Mouse (Mus musculus) liver, embryonic 12.5 days (tissue): Measurements from ENCODE around the gene Slc7a15. TPM values are rescaled to one million over a fixed set of nuclear protein-coding genes. Genes with fewer than 3 reads are reported as not detected.
A peak's percentile ranks its signal among the peaks of the same experiment; 100 is the strongest.
"Not testable (repeated sequence)": the region's sequence is repeated elsewhere in the genome, so short reads cannot be mapped to it uniquely, and the experiment has no call there.

Experiments used
- ATAC-seq: fragments of 200-750 bp; cut with Nextera tagmentation; 2 replicates; pipeline ENCODE4 v1.8.0; 2017; ENCODE audit warnings: moderate number of reproducible peaks, mild to moderate bottlenecking, moderate library complexity
- H3K27ac ChIP-seq: fragments of 300-500 bp; sonication (generic); 2 replicates; pipeline ENCODE4 v1.5.1; 2016; ENCODE audit warnings: mild to moderate bottlenecking
- H3K27me3 ChIP-seq: fragments of 300-500 bp; sonication (generic); replicated peaks from 2 replicates; pipeline ENCODE4 v1.6.1; 2016; ENCODE audit warnings: mild to moderate bottlenecking, moderate library complexity
- H3K36me3 ChIP-seq: fragments of 300-500 bp; sonication (generic); 2 replicates; pipeline ENCODE4 v1.6.1; 2016; ENCODE audit warnings: mild to moderate bottlenecking, moderate library complexity
- H3K4me1 ChIP-seq: fragments of 300-500 bp; sonication (generic); 2 replicates; pipeline ENCODE4 v1.6.1; 2016
- H3K4me2 ChIP-seq: fragments of 300-500 bp; sonication (generic); 2 replicates; pipeline ENCODE4 v1.6.1; 2016; ENCODE audit warnings: mild to moderate bottlenecking, moderate library complexity
- H3K4me3 ChIP-seq: fragments of 300-500 bp; sonication (generic); 2 replicates; pipeline ENCODE4 v1.5.1; 2016; ENCODE audit warnings: mild to moderate bottlenecking, moderate library complexity
- H3K9ac ChIP-seq: fragments of 300-500 bp; sonication (generic); 2 replicates; pipeline ENCODE4 v1.6.1; 2016; ENCODE audit warnings: mild to moderate bottlenecking, moderate library complexity
- H3K9me3 ChIP-seq: fragments of 300-500 bp; sonication (generic); replicated peaks from 2 replicates; pipeline ENCODE4 v1.6.1; 2016; ENCODE audit warnings: mild to moderate bottlenecking, moderate library complexity
- WGBS: fragments of 180-500 bp; shearing (Covaris S2); methylation state at CpG from one replicate; pipeline ENCODE4 v1.1.7; 2016; ENCODE audit not compliant: insufficient replicate concordance; 5-methylcytosine and 5-hydroxymethylcytosine counted together
- polyA plus RNA-seq: library from polyadenylated mRNA; unstranded; fragments of >200 nt; fragmentation: Nextera tagmentation; extraction: Ambion mirVana; gene quantifications from 2 replicates; pipeline ENCODE4 v1.2.1, GENCODE M21; 2016

The Slc7a15 gene
- polyA plus RNA-seq, 1 experiment from 2014 or later: not detected

GRCm38 (mm10) chr12:8620678-8621018 is 21.8 kb upstream of the Slc7a15 start:
- Histone ChIP-seq H3K27me3 (no peaks in the 10 kb centered on the region), H3K4me3 (no peak overlapping the region), H3K36me3 (peaks cover 5% of the 10 kb centered on the region), H3K9ac (no peak overlapping the region), H3K9me3 (no peaks in the 10 kb centered on the region), H3K4me1 (no peaks in the 10 kb centered on the region), H3K27ac (no peak overlapping the region), H3K4me2 (no peak overlapping the region)
- 84% methylated on average over 5 of the region's 5 CpGs for WGBS
- ATAC-seq: no peak

GRCm38 (mm10) chr12:8619827-8620677 is 21.2 kb upstream of the Slc7a15 start:
- Histone ChIP-seq H3K27me3 (no peaks in the 10 kb centered on the region), H3K4me1 (no peaks in the 10 kb centered on the region), H3K36me3 (peaks cover 5% of the 10 kb centered on the region), H3K4me2 (no peak overlapping the region), H3K27ac (no peak overlapping the region), H3K4me3 (no peak overlapping the region), H3K9me3 (no peaks in the 10 kb centered on the region), H3K9ac (no peak overlapping the region)
- ATAC-seq: no peak
- 82% methylated on average over 9 of the region's 9 CpGs for WGBS

- no peaks in the 10 kb centered on the region for H3K9me3 ChIP-seq
Observed at GRCm38 (mm10) chr12:8618271-8618670, 19.4 kb upstream of the Slc7a15 start.

GRCm38 (mm10) chr12:8609070-8609469 is 10.2 kb upstream of the Slc7a15 start:
- no peak overlapping the region for H3K9ac ChIP-seq
- no peak for ATAC-seq
- H3K4me2 ChIP-seq: no peak overlapping the region
- H3K27ac ChIP-seq: no peak overlapping the region
- 0 out of 2 replicates have a peak, but pooled peaks cover 3% of the 10 kb centered on the region for H3K9me3 ChIP-seq
- H3K27me3 ChIP-seq: no peaks in the 10 kb centered on the region
- no peaks in the 10 kb centered on the region for H3K4me1 ChIP-seq
- no peaks in the 10 kb centered on the region for H3K36me3 ChIP-seq
- 72% methylated on average over 3 of the region's 3 CpGs for WGBS
- H3K4me3 ChIP-seq: no peak overlapping the region

More at GRCm38 (mm10) chr12:8618271-8618670, 19.4 kb upstream of the Slc7a15 start:
- peaks cover 5% of the 10 kb centered on the region for H3K36me3 ChIP-seq
- H3K27me3 ChIP-seq: no peaks in the 10 kb centered on the region
- no peak overlapping the region for H3K4me2 ChIP-seq
- no peak overlapping the region for H3K27ac ChIP-seq
- no peaks in the 10 kb centered on the region for H3K4me1 ChIP-seq
- WGBS: 77% methylated on average over 3 of the region's 3 CpGs
- no peak overlapping the region for H3K9ac ChIP-seq
- H3K4me3 ChIP-seq: no peak overlapping the region
- ATAC-seq: no peak

- Histone ChIP-seq H3K36me3 (no peaks in the 10 kb centered on the region), H3K4me3 (no peak overlapping the region), H3K4me1 (no peaks in the 10 kb centered on the region), H3K9me3 (peaks cover 12% of the 10 kb centered on the region; the same call in 1 of the 2 replicates), H3K27ac (no peak overlapping the region), H3K4me2 (no peak overlapping the region), H3K9ac (no peak overlapping the region), H3K27me3 (no peaks in the 10 kb centered on the region)
- WGBS: 79% methylated on average over 7 of the region's 7 CpGs
- no peak for ATAC-seq
Observed at GRCm38 (mm10) chr12:8595611-8596010, 3.3 kb downstream of the Slc7a15 start.

- WGBS: 74% methylated on average over 2 of the region's 2 CpGs
- H3K9me3 ChIP-seq, H3K27ac ChIP-seq, H3K9ac ChIP-seq, H3K4me2 ChIP-seq, H3K4me3 ChIP-seq, H3K4me1 ChIP-seq, ATAC-seq, H3K36me3 ChIP-seq, H3K27me3 ChIP-seq: not testable (repeated sequence)
Observed at GRCm38 (mm10) chr12:8591326-8591725, 7.5 kb downstream of the Slc7a15 start.

GRCm38 (mm10) chr12:8573405-8573804 is 25.5 kb downstream of the Slc7a15 start:
- Histone ChIP-seq H3K27ac (no peak overlapping the region), H3K4me2 (no peak overlapping the region), H3K36me3 (no peaks in the 10 kb centered on the region), H3K9ac (no peak overlapping the region), H3K27me3 (peaks cover 13% of the 10 kb centered on the region; the same call in 1 of the 2 replicates), H3K9me3 (no peaks in the 10 kb centered on the region), H3K4me3 (0 out of 2 replicates have a peak overlapping the region, but pooled peaks have one; percentile 14), H3K4me1 (no peaks in the 10 kb centered on the region)
- ATAC-seq: no peak
- 66% methylated on average over 11 of the region's 11 CpGs for WGBS

GRCm38 (mm10) chr12:8571903-8572341 is 26.9 kb downstream of the Slc7a15 start:
- not testable (repeated sequence) for H3K4me1 ChIP-seq, H3K9me3 ChIP-seq, H3K4me3 ChIP-seq, ATAC-seq, H3K9ac ChIP-seq, H3K36me3 ChIP-seq
- Histone ChIP-seq H3K27me3 (peaks cover 13% of the 10 kb centered on the region; the same call in 1 of the 2 replicates), H3K4me2 (peak overlapping the region; percentile 24), H3K27ac (0 out of 2 replicates have a peak overlapping the region, but pooled peaks have one; percentile 36)
- WGBS: 26% methylated on average over 12 of the region's 12 CpGs

- not testable (repeated sequence) for H3K4me1 ChIP-seq, ATAC-seq, H3K9ac ChIP-seq, H3K4me2 ChIP-seq, H3K9me3 ChIP-seq, H3K36me3 ChIP-seq, H3K27ac ChIP-seq, H3K4me3 ChIP-seq
- 53% methylated on average over 2 of the region's 2 CpGs for WGBS
- peaks cover 13% of the 10 kb centered on the region; the same call in 1 of the 2 replicates for H3K27me3 ChIP-seq
Observed at GRCm38 (mm10) chr12:8571287-8571902, 27.5 kb downstream of the Slc7a15 start.

GRCm38 (mm10) chr12:8562213-8562612 is 36.7 kb downstream of the Slc7a15 start:
- H3K4me3 ChIP-seq, H3K27me3 ChIP-seq, H3K4me1 ChIP-seq, H3K27ac ChIP-seq, H3K9ac ChIP-seq, H3K4me2 ChIP-seq, H3K9me3 ChIP-seq, H3K36me3 ChIP-seq, ATAC-seq: not testable (repeated sequence)
- 79% methylated on average over 8 of the region's 8 CpGs for WGBS

- H3K27me3 ChIP-seq, H3K4me3 ChIP-seq, H3K9ac ChIP-seq, H3K27ac ChIP-seq, H3K4me1 ChIP-seq, H3K9me3 ChIP-seq, ATAC-seq, H3K4me2 ChIP-seq, H3K36me3 ChIP-seq: not testable (repeated sequence)
- 50% methylated on average over 3 of the region's 3 CpGs for WGBS
Observed at GRCm38 (mm10) chr12:8559876-8560275, 39.0 kb downstream of the Slc7a15 start.

GRCm38 (mm10) chr12:8556189-8556588 is 42.7 kb downstream of the Slc7a15 start:
- H3K27me3 ChIP-seq: no peaks in the 10 kb centered on the region
- no peaks in the 10 kb centered on the region for H3K4me1 ChIP-seq
- no peak overlapping the region for H3K4me2 ChIP-seq
- no peak overlapping the region for H3K27ac ChIP-seq
- no peak for ATAC-seq
- no peaks in the 10 kb centered on the region for H3K36me3 ChIP-seq
- no peak overlapping the region for H3K4me3 ChIP-seq
- no peak overlapping the region for H3K9ac ChIP-seq
- no peaks in the 10 kb centered on the region for H3K9me3 ChIP-seq
